Mouse (Mus musculus) brain, embryonic 14.5 days (tissue): ENCODE measurements around the gene Paqr8.

Source experiments
- CTCF ChIP-seq: fragments of 200-500 bp; IDR thresholded peaks from 2 replicates; pipeline ENCODE4 v1.5.1; 2012; ENCODE audit warnings: inconsistent platforms, mild to moderate bottlenecking, moderate library complexity, borderline replicate concordance; ENCODE audit not compliant: insufficient read depth, insufficient read length; ENCODE audit errors: extremely low read depth
- POLR2A ChIP-seq: fragments of 200-500 bp; IDR thresholded peaks from 2 replicates; pipeline ENCODE4 v1.6.1; 2012; ENCODE audit warnings: mild to moderate bottlenecking, inconsistent platforms, borderline replicate concordance; ENCODE audit not compliant: poor library complexity, insufficient read depth, insufficient read length, severe bottlenecking; ENCODE audit errors: extremely low read depth

DNA sequence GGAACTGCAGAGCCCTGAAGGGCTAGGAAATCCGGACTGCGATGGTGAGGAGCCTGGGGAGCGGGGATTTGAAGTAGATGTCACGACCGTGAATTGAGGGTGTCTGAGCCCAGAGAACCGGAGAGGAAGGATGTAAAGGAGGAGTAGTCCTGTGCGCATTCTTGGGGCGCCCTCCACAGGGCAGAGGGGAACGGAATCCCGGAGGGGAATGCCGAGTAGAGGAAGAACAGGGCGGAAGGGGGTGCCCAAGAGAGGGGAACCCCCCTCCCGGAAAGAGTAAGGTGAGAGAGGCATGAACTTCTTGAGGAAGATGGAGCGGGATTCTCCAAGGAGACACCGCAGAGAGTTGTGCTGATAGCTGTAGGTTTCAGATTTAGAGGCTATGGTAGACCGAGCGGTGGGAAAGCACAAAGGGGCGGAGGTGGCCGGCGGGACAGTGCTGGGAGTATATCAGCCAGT lies 564 bp downstream of the Paqr8 start:
- TF ChIP-seq CTCF = peak; percentile 47; the same call in 1 of the 2 replicates
- TF ChIP-seq POLR2A = no peak
